Mouse (Mus musculus) kidney, adult 2 months (tissue): Measurements from ENCODE around the gene Fgr. TPM values are rescaled to one million over a fixed set of nuclear protein-coding genes. Genes with fewer than 3 reads are reported as not detected.
A peak's percentile ranks its signal among the peaks of the same experiment; 100 is the strongest.

ENCODE experiments used
- DNase-seq: peaks from one replicate; pipeline ENCODE4 v3.0.0; 2021
- H3K27ac ChIP-seq: fragments of 200-500 bp; 2 replicates; pipeline ENCODE4 v1.5.1; 2012; ENCODE audit warnings: low read depth, low read length, control low read depth, inconsistent platforms; ENCODE audit not compliant: insufficient read depth
- H3K27me3 ChIP-seq: fragments of 200-500 bp; replicated peaks from 2 replicates; pipeline ENCODE4 v1.6.1; 2012; ENCODE audit warnings: mild to moderate bottlenecking, moderate library complexity, low read length, inconsistent platforms; ENCODE audit not compliant: control insufficient read depth, insufficient read depth
- H3K36me3 ChIP-seq: fragments of 200-500 bp; 2 replicates; pipeline ENCODE4 v1.6.1; 2012; ENCODE audit warnings: mild to moderate bottlenecking, moderate library complexity, low read length, inconsistent platforms; ENCODE audit not compliant: control insufficient read depth, insufficient read depth
- H3K4me1 ChIP-seq: fragments of 200-500 bp; 2 replicates; pipeline ENCODE4 v1.6.1; 2011; ENCODE audit warnings: low read length; ENCODE audit not compliant: control insufficient read depth, insufficient read depth
- H3K4me3 ChIP-seq: fragments of 200-500 bp; 2 replicates; pipeline ENCODE4 v1.5.1; 2011; ENCODE audit warnings: mild to moderate bottlenecking, low read depth, low read length, control low read depth; ENCODE audit not compliant: insufficient read depth
- CTCF ChIP-seq: fragments of 200-500 bp; conservative IDR thresholded peaks from 2 replicates; pipeline ENCODE4 v1.5.1; 2011; ENCODE audit warnings: low read depth, mild to moderate bottlenecking, control low read depth, low read length, moderate library complexity, mixed read lengths; ENCODE audit not compliant: insufficient read depth, insufficient read length
- POLR2A ChIP-seq: fragments of 200-500 bp; IDR thresholded peaks from one replicate; pipeline ENCODE4 v1.6.1; 2011; ENCODE audit warnings: low read depth, low read length, control low read depth
- WGBS: fragments of 180-500 bp; shearing (Covaris S2); methylation state at CpG from one replicate; pipeline ENCODE4 v1.1.7; 2018; 5-methylcytosine and 5-hydroxymethylcytosine counted together
- polyA plus RNA-seq: library from polyadenylated mRNA; depleted of rRNA; stranded (reverse); fragments of >200 nt; gene quantifications from 2 replicates; pipeline ENCODE4 v1.2.3, GENCODE M21; 2012

Gene Fgr
- polyA plus RNA-seq, 1 experiment = 2.5 TPM

GRCm38 (mm10) chr4:133010611-133011010 is 36.7 kb downstream of the Fgr start:
- H3K27me3 ChIP-seq = no peaks in the 10 kb centered on the region
- H3K27ac ChIP-seq = no peak overlapping the region
- H3K4me3 ChIP-seq = peak overlapping the region; percentile 89; the same call in 1 of the 2 replicates
- no peak for TF ChIP-seq CTCF
- no peak for TF ChIP-seq POLR2A
- no peak for DNase-seq
- no peaks in the 10 kb centered on the region for H3K36me3 ChIP-seq
- WGBS = 5% methylated on average over 17 of the region's 17 CpGs
- H3K4me1 ChIP-seq = peaks cover 7% of the 10 kb centered on the region; the same call in 1 of the 2 replicates

DNA sequence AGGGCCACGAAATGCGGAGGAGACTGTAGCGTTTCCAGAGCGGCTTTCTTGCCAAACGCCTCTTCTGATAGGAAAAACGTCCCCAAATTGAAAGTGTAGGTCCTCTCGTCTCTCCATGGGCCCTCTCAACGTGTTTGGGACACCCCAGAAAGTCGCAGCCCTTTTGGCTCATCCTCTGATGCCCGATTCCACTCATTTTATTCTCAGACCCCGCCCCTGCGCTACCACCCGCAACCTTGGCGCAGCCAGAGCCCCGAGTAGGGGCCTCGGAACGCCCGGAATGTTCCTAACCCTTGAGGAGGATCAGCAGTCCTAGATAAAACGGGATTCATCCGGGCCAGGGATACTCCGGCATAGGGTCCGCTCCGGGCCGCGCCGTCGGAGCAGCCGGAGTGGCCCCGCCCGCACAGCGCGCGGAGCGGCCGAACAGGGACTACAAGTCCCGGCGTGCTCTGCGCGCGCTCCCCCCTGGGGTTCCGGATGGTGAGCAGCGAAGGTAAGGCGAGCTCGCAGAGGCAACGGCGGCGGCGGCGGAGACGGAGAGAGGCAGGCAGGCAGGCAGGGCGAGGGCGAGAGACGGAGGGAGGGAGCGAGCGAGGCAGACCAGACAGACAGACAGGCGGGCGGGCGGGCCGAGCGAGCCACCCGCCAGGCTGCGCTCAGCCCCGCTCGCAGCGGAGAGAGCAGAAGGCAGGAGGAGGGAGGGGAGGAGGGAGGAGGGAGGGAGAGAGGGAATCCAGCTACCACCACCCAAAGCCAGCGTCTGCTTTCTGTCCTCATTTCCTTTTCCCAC is 37.3 kb downstream of the Fgr start, which contains the start of gene Ahdc1:
Gene Ahdc1 (plus strand): TSS at position 233 of the 793 bp plus-strand sequence.
- H3K4me1 ChIP-seq = peaks cover 13% of the 10 kb centered on the region
- TF ChIP-seq CTCF (no peak), POLR2A (no peak)

GRCm38 (mm10) chr4:133011821-133012775 is 38.2 kb downstream of the Fgr start:
- whole genome bisulfite sequencing = under 1% methylated on average over 80 of the region's 84 CpGs
- Histone ChIP-seq H3K4me1 (peaks cover 21% of the 10 kb centered on the region), H3K4me3 (peak overlapping the region; percentile 89), H3K27me3 (no peaks in the 10 kb centered on the region), H3K36me3 (no peaks in the 10 kb centered on the region), H3K27ac (peak overlapping the region; percentile 91)
- no peak for TF ChIP-seq CTCF
- TF ChIP-seq POLR2A = no peak
- DNase-seq = peak; percentile 61

More for the DNA sequence above, 37.3 kb downstream of the Fgr start, which contains the start of gene Ahdc1:
- Histone ChIP-seq H3K4me3 (peak within 1 kb of the TSS; percentile 89), H3K36me3 (no peaks in the 10 kb centered on the region), H3K27ac (peak within 1 kb of the TSS; percentile 91), H3K27me3 (no peaks in the 10 kb centered on the region)
- DNase-seq = peak; percentile 95
- 1% methylated on average over 65 of the region's 66 CpGs for WGBS

GRCm38 (mm10) chr4:133012776-133013265 is 38.9 kb downstream of the Fgr start:
- peak overlapping the region; percentile 89 for H3K4me3 ChIP-seq
- H3K4me1 ChIP-seq = peaks cover 25% of the 10 kb centered on the region
- 2% methylated on average over 17 of the region's 17 CpGs for WGBS

GRCm38 (mm10) chr4:133013266-133013891 is 39.5 kb downstream of the Fgr start:
- Histone ChIP-seq H3K4me1 (peaks cover 25% of the 10 kb centered on the region), H3K36me3 (no peaks in the 10 kb centered on the region), H3K4me3 (peak overlapping the region; percentile 89), H3K27me3 (no peaks in the 10 kb centered on the region), H3K27ac (peak overlapping the region; percentile 80)
- WGBS = under 1% methylated on average over 17 of the region's 18 CpGs
- no peak for TF ChIP-seq POLR2A
- peak; percentile 87 for DNase-seq

More at GRCm38 (mm10) chr4:133012776-133013265, 38.9 kb downstream of the Fgr start:
- no peaks in the 10 kb centered on the region for H3K36me3 ChIP-seq
- H3K27me3 ChIP-seq = no peaks in the 10 kb centered on the region
- H3K27ac ChIP-seq = peak overlapping the region; percentile 80
- TF ChIP-seq CTCF (no peak), POLR2A (no peak)
- DNase-seq = peak; percentile 61

- H3K27me3 ChIP-seq = no peaks in the 10 kb centered on the region
- H3K27ac ChIP-seq = no peak overlapping the region
- DNase-seq = no peak
- H3K4me3 ChIP-seq = no peak overlapping the region
- 30% methylated on average over 5 of the region's 5 CpGs for WGBS
- TF ChIP-seq CTCF (no peak), POLR2A (no peak)
- no peaks in the 10 kb centered on the region for H3K36me3 ChIP-seq
- peaks cover 25% of the 10 kb centered on the region for H3K4me1 ChIP-seq
Measured at GRCm38 (mm10) chr4:133014088-133014487, 40.2 kb downstream of the Fgr start.
